ENCODE assay signal across 15 mouse cellular contexts in the genomic region with DNA sequence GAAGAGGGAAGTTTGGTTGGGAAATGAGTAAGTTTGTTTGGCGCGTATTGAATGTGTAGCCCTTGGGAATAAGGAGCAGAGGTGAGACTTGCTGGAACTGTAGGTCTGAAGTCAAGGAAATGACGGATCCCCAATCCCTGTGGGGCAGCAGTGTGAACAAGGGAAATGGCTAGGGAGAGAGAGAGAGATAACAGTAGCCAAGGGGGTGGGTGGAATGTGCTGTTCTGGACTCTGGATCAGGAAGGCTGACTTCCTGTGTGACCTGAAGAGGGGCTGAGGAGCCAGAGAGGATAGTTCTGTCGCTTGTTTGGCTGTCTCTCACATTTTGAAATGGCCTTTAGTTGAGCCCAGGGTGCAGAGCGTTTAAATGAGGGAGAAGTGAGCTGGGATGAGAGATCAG. TPM values are rescaled to one million over a fixed set of nuclear protein-coding genes. Genes with fewer than 3 reads are reported as not detected.
DNase-seq lines count a peak whose midpoint lies in the region; ATAC-seq and TF ChIP-seq lines count a peak whose summit lies in the region.
"Had no signal": no experiment of that assay in that cellular context is flagged by ENCODE, and none has a peak within 500 bp of the region (broad histone marks: within the 10 kb centered on the region; RNA-seq: fewer than 3 reads in every experiment).

No protein-coding gene starts in this region.

- no peaks in the 10 kb centered on the region for H3K9me3 ChIP-seq in kidney, postnatal 0 days (replicated peaks; ENCODE audit: low read length)
- H3K9me3 ChIP-seq in kidney, embryonic 16.5 days (ENCODE audit: low read length), result no peaks in the 10 kb centered on the region
- H3K9me3 ChIP-seq in liver, embryonic 16.5 days (replicated peaks; ENCODE audit: control insufficient read depth, low read length), result no peaks in the 10 kb centered on the region
- H3K9me3 ChIP-seq: embryonic facial prominence, embryonic 13.5 days; limb, embryonic 13.5 days; midbrain, embryonic 15.5 days; stomach, embryonic 15.5 days had no signal

- ATAC-seq in kidney, postnatal 0 days (replicated peaks; ENCODE audit: low FRiP score, low read depth), result no peak
- no peak for ATAC-seq in kidney, embryonic 16.5 days (ENCODE audit: low FRiP score, low TSS enrichment)
- 0 out of 2 replicates have a peak, but pooled peaks have one; percentile 45 for ATAC-seq in liver, embryonic 16.5 days (ENCODE audit: low read depth)
- ATAC-seq: hindbrain, embryonic 16.5 days; midbrain, embryonic 15.5 days had no signal

- no peak for DNase-seq in gastrocnemius, adult 2 months
- no peak for DNase-seq in gastrocnemius, postnatal 10 days
- DNase-seq in kidney, postnatal 0 days (ENCODE audit: low spot score), result no peak
- DNase-seq in heart, postnatal 10 days, result peak; percentile 8 to 13
- no peak for DNase-seq in spleen, postnatal 10 days (ENCODE audit: low spot score in 2 of 2)
- no peak for DNase-seq in adrenal gland, adult 18-20 months (ENCODE audit: low spot score in 2 of 2)
- DNase-seq: adrenal gland, postnatal 36 days had no signal

- peaks cover 3% of the 10 kb centered on the region; the same call in 1 of the 2 replicates for H3K4me1 ChIP-seq in kidney, postnatal 0 days (replicated peaks; ENCODE audit: insufficient read depth, low read length)
- peaks cover 1% of the 10 kb centered on the region for H3K4me1 ChIP-seq in kidney, embryonic 16.5 days (ENCODE audit: insufficient read depth, low read length)
- H3K4me1 ChIP-seq in liver, embryonic 16.5 days (ENCODE audit: control insufficient read depth, low read depth, low read length), result peaks cover 45% of the 10 kb centered on the region

- intact Hi-C loops in gastrocnemius, adult 2 months (cut with DNase I), result no loop called here
- intact Hi-C loops in heart, postnatal 10 days (cut with DNase I), result no loop called here

- H3K27ac ChIP-seq in gastrocnemius, adult 2 months, result peak overlapping the region; percentile 28; the same call in 1 of the 2 replicates
- 0 out of 2 replicates have a peak overlapping the region, but pooled peaks have one; percentile 11 for H3K27ac ChIP-seq in kidney, postnatal 0 days
- H3K27ac ChIP-seq in kidney, embryonic 16.5 days (ENCODE audit: low read length), result no peak overlapping the region
- peak overlapping the region; percentile 35; the same call in 1 of the 2 replicates for H3K27ac ChIP-seq in liver, embryonic 16.5 days (ENCODE audit: low read length)
- H3K27ac ChIP-seq: embryonic facial prominence, embryonic 13.5 days; layer of hippocampus, adult 2 months; limb, embryonic 13.5 days; midbrain, embryonic 15.5 days; stomach, embryonic 15.5 days had no signal

- H3K9ac ChIP-seq in kidney, postnatal 0 days (ENCODE audit: low read depth, low read length), result no peak overlapping the region
- no peak overlapping the region for H3K9ac ChIP-seq in kidney, embryonic 16.5 days (replicated peaks; ENCODE audit: low read length)
- H3K9ac ChIP-seq in liver, embryonic 16.5 days (ENCODE audit: low read depth, low read length), result no peak overlapping the region
- H3K9ac ChIP-seq: embryonic facial prominence, embryonic 13.5 days; limb, embryonic 13.5 days; midbrain, embryonic 15.5 days; stomach, embryonic 15.5 days had no signal

- H3K4me3 ChIP-seq in gastrocnemius, adult 2 months, result no peak overlapping the region
- H3K4me3 ChIP-seq in kidney, postnatal 0 days (replicated peaks; ENCODE audit: low read depth, low read length), result no peak overlapping the region
- H3K4me3 ChIP-seq in kidney, embryonic 16.5 days (ENCODE audit: low read length), result no peak overlapping the region
- no peak overlapping the region for H3K4me3 ChIP-seq in liver, embryonic 16.5 days (ENCODE audit: low read depth, low read length)
- H3K4me3 ChIP-seq: embryonic facial prominence, embryonic 13.5 days; layer of hippocampus, adult 2 months; limb, embryonic 13.5 days; midbrain, embryonic 15.5 days; stomach, embryonic 15.5 days had no signal

- H3K27me3 ChIP-seq in kidney, postnatal 0 days (ENCODE audit: insufficient read depth, low read length), result no peaks in the 10 kb centered on the region
- no peaks in the 10 kb centered on the region for H3K27me3 ChIP-seq in kidney, embryonic 16.5 days (ENCODE audit: insufficient read depth, low read length)
- H3K27me3 ChIP-seq in liver, embryonic 16.5 days (ENCODE audit: control insufficient read depth, insufficient read depth, low read depth, low read length), result no peaks in the 10 kb centered on the region
- H3K27me3 ChIP-seq: embryonic facial prominence, embryonic 13.5 days; limb, embryonic 13.5 days; midbrain, embryonic 15.5 days; stomach, embryonic 15.5 days had no signal

- no peak overlapping the region for H3K4me2 ChIP-seq in kidney, postnatal 0 days (ENCODE audit: low read length)
- no peak overlapping the region for H3K4me2 ChIP-seq in kidney, embryonic 16.5 days (replicated peaks; ENCODE audit: low read depth, low read length)
- H3K4me2 ChIP-seq in liver, embryonic 16.5 days (ENCODE audit: low read depth, low read length), result no peak overlapping the region
- H3K4me2 ChIP-seq: embryonic facial prominence, embryonic 13.5 days; limb, embryonic 13.5 days; midbrain, embryonic 15.5 days; stomach, embryonic 15.5 days had no signal

- H3K36me3 ChIP-seq in kidney, postnatal 0 days (ENCODE audit: insufficient read depth, low read length), result peaks cover 25% of the 10 kb centered on the region
- H3K36me3 ChIP-seq in kidney, embryonic 16.5 days (ENCODE audit: insufficient read depth, low read length), result peaks cover 22% of the 10 kb centered on the region
- H3K36me3 ChIP-seq in liver, embryonic 16.5 days (ENCODE audit: control insufficient read depth, insufficient read depth), result peaks cover 18% of the 10 kb centered on the region

- WGBS in kidney, postnatal 0 days, result 79% methylated on average over 5 of the region's 5 CpGs
- WGBS in kidney, embryonic 16.5 days, result 77% methylated on average over 5 of the region's 5 CpGs
- 57% methylated on average over 5 of the region's 5 CpGs for WGBS in liver, embryonic 16.5 days (ENCODE audit: insufficient replicate concordance)

- TF ChIP-seq CTCF in gastrocnemius, adult 2 months (IDR thresholded peaks at IDR 0.05), result no peak
- no peak for TF ChIP-seq CTCF in kidney, postnatal 0 days (IDR thresholded peaks at IDR 0.05; ENCODE audit: low read depth)

RNA-seq across cellular contexts. Expression of gene Mtf1, which starts 6.6 kb away (rescaled TPM):
- 10 to 100 TPM; 11.9 to 15.7 TPM for total RNA-seq in gastrocnemius, adult 2 months (2021)
- 10 to 100 TPM in 1 of 2 experiments, 1 to 10 TPM in 1; 8.6 to 14.0 TPM for total RNA-seq in gastrocnemius, postnatal 10 days (2021)
- 11.3 and 14.8 TPM in 2 replicates for polyA plus RNA-seq in kidney, postnatal 0 days (2015; fragmentation: Nextera tagmentation; extraction: Ambion mirVana)
- 13.4 and 14.0 TPM in 2 replicates for polyA plus RNA-seq in kidney, embryonic 16.5 days (2015; fragmentation: Nextera tagmentation; extraction: Ambion mirVana)
- 10 to 100 TPM; 17.4 to 17.6 TPM for total RNA-seq in heart, postnatal 10 days (2021)
- 8.5 and 10.1 TPM in 2 replicates for polyA plus RNA-seq in liver, embryonic 16.5 days (2015; fragmentation: Nextera tagmentation; extraction: Ambion mirVana)
- 10 to 100 TPM; 27.0 TPM for total RNA-seq in adrenal gland, adult 18-20 months (2021)

RNA-seq across cellular contexts. Expression of gene Yrdc, which starts 42.0 kb away (rescaled TPM):
- total RNA-seq in gastrocnemius, adult 2 months (2021), result 10 to 100 TPM in 1 of 2 experiments, 1 to 10 TPM in 1; 9.4 to 11.4 TPM
- 10 to 100 TPM; 10.3 to 11.9 TPM for total RNA-seq in gastrocnemius, postnatal 10 days (2021)
- 35.1 and 39.2 TPM in 2 replicates for polyA plus RNA-seq in kidney, postnatal 0 days (2015; fragmentation: Nextera tagmentation; extraction: Ambion mirVana)
- polyA plus RNA-seq in kidney, embryonic 16.5 days (2015; fragmentation: Nextera tagmentation; extraction: Ambion mirVana), result 34.8 and 37.2 TPM in 2 replicates
- total RNA-seq in heart, postnatal 10 days (2021), result 10 to 100 TPM; 20.9 to 24.4 TPM
- 10.6 and 12.5 TPM in 2 replicates for polyA plus RNA-seq in liver, embryonic 16.5 days (2015; fragmentation: Nextera tagmentation; extraction: Ambion mirVana)
- total RNA-seq in adrenal gland, adult 18-20 months (2021), result 10 to 100 TPM; 36.8 to 44.2 TPM

RNA-seq across cellular contexts. Expression of gene 1110065P20Rik, which starts 42.5 kb away (rescaled TPM):
- 10 to 100 TPM; 18.4 to 23.0 TPM for total RNA-seq in gastrocnemius, adult 2 months (2021)
- 10 to 100 TPM; 28.7 to 29.3 TPM for total RNA-seq in gastrocnemius, postnatal 10 days (2021)
- polyA plus RNA-seq in kidney, postnatal 0 days (2015; fragmentation: Nextera tagmentation; extraction: Ambion mirVana), result 65.1 and 80.9 TPM in 2 replicates
- 41.6 and 43.8 TPM in 2 replicates for polyA plus RNA-seq in kidney, embryonic 16.5 days (2015; fragmentation: Nextera tagmentation; extraction: Ambion mirVana)
- 10 to 100 TPM; 28.7 to 33.5 TPM for total RNA-seq in heart, postnatal 10 days (2021)
- 8.3 and 11.1 TPM in 2 replicates for polyA plus RNA-seq in liver, embryonic 16.5 days (2015; fragmentation: Nextera tagmentation; extraction: Ambion mirVana)
- 10 to 100 TPM; 44.6 TPM for total RNA-seq in adrenal gland, adult 18-20 months (2021)

RNA-seq across cellular contexts. Expression of gene Maneal, which starts 53.5 kb away (rescaled TPM):
- under 1 TPM; 0.31 to 0.46 TPM for total RNA-seq in gastrocnemius, adult 2 months (2021)
- total RNA-seq in gastrocnemius, postnatal 10 days (2021), result under 1 TPM; 0.16 to 0.36 TPM
- polyA plus RNA-seq in kidney, postnatal 0 days (2015; fragmentation: Nextera tagmentation; extraction: Ambion mirVana), result 0.34 and 0.36 TPM in 2 replicates
- polyA plus RNA-seq in kidney, embryonic 16.5 days (2015; fragmentation: Nextera tagmentation; extraction: Ambion mirVana), result 0.46 and 0.61 TPM in 2 replicates
- under 1 TPM; 0.10 to 0.22 TPM for total RNA-seq in heart, postnatal 10 days (2021)
- 0.02 TPM in 1 of 2 replicates, not detected in the other for polyA plus RNA-seq in liver, embryonic 16.5 days (2015; fragmentation: Nextera tagmentation; extraction: Ambion mirVana)
- total RNA-seq in adrenal gland, adult 18-20 months (2021), result 1 to 10 TPM; 4.0 to 5.0 TPM

Comparison
In these comparisons a context has a peak if more than half of its experiments do, and no peak if none do; other contexts are left out.
1. DNase-seq: peak in heart, postnatal 10 days (2 of 2); none in gastrocnemius, adult 2 months (single experiment), gastrocnemius, postnatal 10 days (single experiment), kidney, postnatal 0 days (single experiment), spleen, postnatal 10 days (0 of 2) and adrenal gland, adult 18-20 months (0 of 2).